ENCODE assay signal across 8 mouse cellular contexts in the genomic region with DNA sequence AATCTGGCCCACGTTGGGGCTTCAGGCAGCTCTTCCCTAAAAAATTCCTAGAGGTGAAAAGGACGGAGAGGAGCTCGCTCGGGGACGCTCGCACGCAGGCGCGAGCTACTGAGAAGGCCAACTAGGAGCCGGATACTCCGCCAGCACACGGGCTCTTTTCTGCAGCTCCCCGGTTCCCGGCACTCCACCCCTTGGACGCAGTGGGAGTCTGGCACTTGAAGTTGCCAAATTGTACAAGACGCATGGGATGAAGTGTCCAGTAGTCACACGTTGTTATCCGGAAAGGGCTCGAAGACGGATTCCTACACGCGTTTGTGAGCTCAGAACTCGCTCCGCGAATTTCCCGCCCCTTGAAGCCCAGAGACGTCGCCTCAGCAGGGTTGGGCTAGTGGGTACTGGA. TPM values are rescaled to one million over a fixed set of nuclear protein-coding genes. Genes with fewer than 3 reads are reported as not detected.
DNase-seq lines count a peak whose midpoint lies in the region; ATAC-seq lines count a peak whose summit lies in the region.

No protein-coding gene starts in this region.

- peaks cover 17% of the 10 kb centered on the region for H3K4me1 ChIP-seq in brown adipose tissue, adult 24 weeks (ENCODE audit: control insufficient read depth, insufficient read depth, insufficient read length, low read length)
- peaks cover 35% of the 10 kb centered on the region for H3K4me1 ChIP-seq in kidney, embryonic 16.5 days (ENCODE audit: insufficient read depth, low read length)
- peaks cover 49% of the 10 kb centered on the region for H3K4me1 ChIP-seq in midbrain, embryonic 10.5 days

- peak overlapping the region; percentile 90 for H3K4me2 ChIP-seq in kidney, embryonic 16.5 days (replicated peaks; ENCODE audit: low read depth, low read length)

- peak overlapping the region; percentile 72; the same call in 1 of the 2 replicates for H3K9ac ChIP-seq in kidney, embryonic 16.5 days (replicated peaks; ENCODE audit: low read length)

- H3K27me3 ChIP-seq in kidney, embryonic 16.5 days (ENCODE audit: insufficient read depth, low read length): peaks cover 17% of the 10 kb centered on the region
- H3K27me3 ChIP-seq in midbrain, embryonic 10.5 days (ENCODE audit: low read depth, poor library complexity, severe bottlenecking): peaks cover 65% of the 10 kb centered on the region

- peak; percentile 46 for DNase-seq in adrenal gland, postnatal 10 days
- no peak for DNase-seq in adrenal gland, adult 8-10 months
- peak; percentile 26 to 46 for DNase-seq in heart, adult 18-20 months
- DNase-seq in midbrain, embryonic 10.5 days (ENCODE audit: low spot score): peak; percentile 64
- DNase-seq in yolk sac, embryonic 10.5 days (ENCODE audit: low spot score): peak; percentile 18

- H3K4me3 ChIP-seq in brown adipose tissue, adult 24 weeks (ENCODE audit: insufficient read depth, low read depth, low read length): peak overlapping the region; percentile 64
- peak overlapping the region; percentile 65 for H3K4me3 ChIP-seq in kidney, embryonic 16.5 days (ENCODE audit: low read length)
- H3K4me3 ChIP-seq in midbrain, embryonic 10.5 days: peak overlapping the region; percentile 67

- ATAC-seq in kidney, embryonic 16.5 days (ENCODE audit: low FRiP score, low TSS enrichment): no peak
- no peak for ATAC-seq in erythroblast, adult 5-6 weeks (replicated peaks; ENCODE audit: low FRiP score, poor library complexity, severe bottlenecking)

- H3K27ac ChIP-seq in brown adipose tissue, adult 24 weeks (replicated peaks; ENCODE audit: low read depth, low read length): no peak overlapping the region
- peak overlapping the region; percentile 79 for H3K27ac ChIP-seq in kidney, embryonic 16.5 days (ENCODE audit: low read length)
- H3K27ac ChIP-seq in midbrain, embryonic 10.5 days (replicated peaks): 0 out of 2 replicates have a peak overlapping the region, but pooled peaks have one; percentile 13

- WGBS in kidney, embryonic 16.5 days: under 1% methylated on average over 28 of the region's 28 CpGs
- WGBS in midbrain, embryonic 10.5 days: under 1% methylated on average over 28 of the region's 28 CpGs

- H3K9me3 ChIP-seq in kidney, embryonic 16.5 days (ENCODE audit: low read length): peaks cover 3% of the 10 kb centered on the region; the same call in 1 of the 2 replicates
- H3K9me3 ChIP-seq in midbrain, embryonic 10.5 days (replicated peaks): peaks cover 6% of the 10 kb centered on the region; the same call in 1 of the 2 replicates

- no peaks in the 10 kb centered on the region for H3K36me3 ChIP-seq in kidney, embryonic 16.5 days (ENCODE audit: insufficient read depth, low read length)
- no peaks in the 10 kb centered on the region for H3K36me3 ChIP-seq in midbrain, embryonic 10.5 days

RNA-seq across cellular contexts. Expression of gene Col12a1, which starts 0.8 kb away (rescaled TPM):
- total RNA-seq in adrenal gland, postnatal 10 days (2021): 10 to 100 TPM; 51.5 to 53.1 TPM
- total RNA-seq in adrenal gland, adult 8-10 months (2022): 10 to 100 TPM; 19.7 to 22.7 (median 20.9) TPM
- polyA plus RNA-seq in brown adipose tissue, adult 24 weeks (2012; ENCODE audit: insufficient read depth, insufficient read length, missing spikeins): 2.1 and 5.5 TPM in 2 replicates
- total RNA-seq in heart, adult 18-20 months (2021): 1 to 10 TPM in 1 of 2 experiments, under 1 TPM in 1; 0.42 to 1.2 TPM
- polyA plus RNA-seq in kidney, embryonic 16.5 days (2015; fragmentation: Nextera tagmentation; extraction: Ambion mirVana): 29.5 and 33.0 TPM in 2 replicates
- 3.8 and 7.5 TPM in 2 replicates for polyA plus RNA-seq in midbrain, embryonic 10.5 days (2016; fragmentation: Nextera tagmentation; extraction: Ambion mirVana)
- total RNA-seq in erythroblast, adult 5-6 weeks (2015; ENCODE audit: low replicate concordance): not detected in 2 replicates
- total RNA-seq in erythroblast, adult 5-6 weeks (2017; ENCODE audit: low replicate concordance): 0.70 TPM in 1 of 2 replicates, not detected in the other

RNA-seq across cellular contexts. Expression of gene Cox7a2, which starts 40.2 kb away (rescaled TPM):
- 100 to 1,000 TPM; 606 to 637 TPM for total RNA-seq in adrenal gland, postnatal 10 days (2021)
- 100 to 1,000 TPM; 227 to 347 (median 305) TPM for total RNA-seq in adrenal gland, adult 8-10 months (2022)
- 3,082 and 3,212 TPM in 2 replicates for polyA plus RNA-seq in brown adipose tissue, adult 24 weeks (2012; ENCODE audit: insufficient read depth, insufficient read length, missing spikeins)
- total RNA-seq in heart, adult 18-20 months (2021): 1,000 to 10,000 TPM in 1 of 2 experiments, 100 to 1,000 TPM in 1; 936 to 1,036 TPM
- 692 and 698 TPM in 2 replicates for polyA plus RNA-seq in kidney, embryonic 16.5 days (2015; fragmentation: Nextera tagmentation; extraction: Ambion mirVana)
- 615 and 670 TPM in 2 replicates for polyA plus RNA-seq in midbrain, embryonic 10.5 days (2016; fragmentation: Nextera tagmentation; extraction: Ambion mirVana)
- total RNA-seq in erythroblast, adult 5-6 weeks (2015; ENCODE audit: low replicate concordance): 137 and 179 TPM in 2 replicates
- total RNA-seq in erythroblast, adult 5-6 weeks (2017; ENCODE audit: low replicate concordance): 37.8 and 41.1 TPM in 2 replicates

Comparison
In these comparisons a context has a peak if more than half of its experiments do, and no peak if none do; other contexts are left out.
1. RNA of gene Col12a1, which starts 0.8 kb away (total RNA-seq): 51.5 to 53.1 TPM in adrenal gland, postnatal 10 days and 19.7 to 22.7 TPM in adrenal gland, adult 8-10 months; 0.42 to 1.2 TPM in heart, adult 18-20 months and 0.70 TPM in erythroblast, adult 5-6 weeks; every median in the first group is over 4 times any median in the second.
2. Peak in every context shown above with its lines, with median percentiles within 50 percentile points of each other: H3K4me3 ChIP-seq.